Mouse (Mus musculus) hindbrain, embryonic 14.5 days (tissue): ENCODE measurements around the gene Ttll11. TPM values are rescaled to one million over a fixed set of nuclear protein-coding genes. Genes with fewer than 3 reads are reported as not detected.
A peak's percentile ranks its signal among the peaks of the same experiment; 100 is the strongest.

ENCODE experiments used
- ATAC-seq: fragments of 200-750 bp; cut with Nextera tagmentation; 2 replicates; pipeline ENCODE4 v1.8.0; 2017; ENCODE audit warnings: moderate number of reproducible peaks, mild to moderate bottlenecking, moderate TSS enrichment, moderate library complexity; ENCODE audit not compliant: low FRiP score
- DNase-seq: peaks from one replicate; pipeline ENCODE4 v3.0.0-alpha.2; 2015; ENCODE audit warnings: low spot score
- H3K27ac ChIP-seq: fragments of 300-500 bp; sonication (generic); 2 replicates; pipeline ENCODE4 v1.5.1; 2014; ENCODE audit warnings: mild to moderate bottlenecking, moderate library complexity
- H3K27me3 ChIP-seq: fragments of 300-500 bp; sonication (generic); 2 replicates; pipeline ENCODE4 v1.6.1; 2014; ENCODE audit warnings: mild to moderate bottlenecking, low read length, mixed read lengths; ENCODE audit not compliant: control insufficient read depth, insufficient read depth
- H3K36me3 ChIP-seq: fragments of 300-500 bp; sonication (generic); replicated peaks from 2 replicates; pipeline ENCODE4 v1.6.1; 2014; ENCODE audit not compliant: control insufficient read depth, insufficient read depth
- H3K4me1 ChIP-seq: fragments of 300-500 bp; sonication (generic); replicated peaks from 2 replicates; pipeline ENCODE4 v1.6.1; 2014; ENCODE audit warnings: antibody characterized with exemption, low read length, mixed read lengths; ENCODE audit not compliant: control insufficient read depth, insufficient read depth
- H3K4me2 ChIP-seq: fragments of 300-500 bp; sonication (generic); replicated peaks from 2 replicates; pipeline ENCODE4 v1.6.1; 2014; ENCODE audit warnings: mild to moderate bottlenecking, moderate library complexity
- H3K4me3 ChIP-seq: fragments of 300-500 bp; sonication (generic); replicated peaks from 2 replicates; pipeline ENCODE4 v1.5.1; 2014; ENCODE audit warnings: mild to moderate bottlenecking, low read length
- H3K9ac ChIP-seq: fragments of 300-500 bp; sonication (generic); 2 replicates; pipeline ENCODE4 v1.6.1; 2014
- H3K9me3 ChIP-seq: fragments of 300-500 bp; sonication (generic); 2 replicates; pipeline ENCODE4 v1.6.1; 2016; ENCODE audit warnings: low read length; ENCODE audit not compliant: control insufficient read depth
- WGBS: fragments of 180-500 bp; shearing (Covaris S2); extraction: QIAGEN DNeasy Blood & Tissue Kit; methylation state at CpG from one replicate; pipeline ENCODE4 v1.1.7; 2014; 5-methylcytosine and 5-hydroxymethylcytosine counted together
- polyA plus RNA-seq: library from polyadenylated mRNA; unstranded; fragments of >200 nt; fragmentation: Nextera tagmentation; extraction: Ambion mirVana; gene quantifications from 2 replicates; pipeline ENCODE4 v1.2.1, GENCODE M21; 2014

The Ttll11 gene
- polyA plus RNA-seq, 1 experiment from 2014 or later = 6.6 TPM

GRCm38 (mm10) chr2:36000390-36000789 is 20.7 kb upstream of the Ttll11 start:
- ATAC-seq = no peak
- no peaks in the 10 kb centered on the region for H3K27me3 ChIP-seq
- H3K36me3 ChIP-seq = no peaks in the 10 kb centered on the region
- no peak overlapping the region for H3K4me3 ChIP-seq
- no peaks in the 10 kb centered on the region for H3K9me3 ChIP-seq
- WGBS = 63% methylated on average over 1 of the region's 1 CpGs
- no peak overlapping the region for H3K4me2 ChIP-seq
- no peak for DNase-seq
- H3K27ac ChIP-seq = no peak overlapping the region
- H3K4me1 ChIP-seq = no peaks in the 10 kb centered on the region
- H3K9ac ChIP-seq = no peak overlapping the region

GRCm38 (mm10) chr2:35999212-35999611 is 19.5 kb upstream of the Ttll11 start:
- DNase-seq (no peak), ATAC-seq (no peak)
- no peaks in the 10 kb centered on the region for H3K36me3 ChIP-seq
- no peak overlapping the region for H3K4me3 ChIP-seq
- H3K27ac ChIP-seq = no peak overlapping the region
- no peaks in the 10 kb centered on the region for H3K27me3 ChIP-seq
- H3K9ac ChIP-seq = no peak overlapping the region
- H3K9me3 ChIP-seq = no peaks in the 10 kb centered on the region
- H3K4me2 ChIP-seq = no peak overlapping the region
- no peaks in the 10 kb centered on the region for H3K4me1 ChIP-seq

- Histone ChIP-seq H3K4me1 (no peaks in the 10 kb centered on the region), H3K9me3 (no peaks in the 10 kb centered on the region), H3K27me3 (no peaks in the 10 kb centered on the region), H3K4me3 (no peak overlapping the region), H3K9ac (no peak overlapping the region), H3K27ac (no peak overlapping the region), H3K36me3 (no peaks in the 10 kb centered on the region), H3K4me2 (no peak overlapping the region)
- ATAC-seq (no peak), DNase-seq (no peak)
- 89% methylated on average over 5 of the region's 5 CpGs for WGBS
Measured at GRCm38 (mm10) chr2:35998416-35998815, 18.7 kb upstream of the Ttll11 start.

GRCm38 (mm10) chr2:35996753-35997152 is 17.0 kb upstream of the Ttll11 start:
- no peak overlapping the region for H3K4me3 ChIP-seq
- H3K27ac ChIP-seq = no peak overlapping the region
- WGBS = 87% methylated on average over 2 of the region's 2 CpGs
- no peaks in the 10 kb centered on the region for H3K4me1 ChIP-seq
- no peak overlapping the region for H3K9ac ChIP-seq
- H3K9me3 ChIP-seq = no peaks in the 10 kb centered on the region
- ATAC-seq = no peak
- no peaks in the 10 kb centered on the region for H3K36me3 ChIP-seq
- H3K4me2 ChIP-seq = no peak overlapping the region
- H3K27me3 ChIP-seq = no peaks in the 10 kb centered on the region
- no peak for DNase-seq

- ATAC-seq (no peak), DNase-seq (no peak)
- H3K4me3 ChIP-seq = no peak overlapping the region
- no peak overlapping the region for H3K9ac ChIP-seq
- H3K9me3 ChIP-seq = no peaks in the 10 kb centered on the region
- no peaks in the 10 kb centered on the region for H3K27me3 ChIP-seq
- no peak overlapping the region for H3K27ac ChIP-seq
- H3K4me1 ChIP-seq = no peaks in the 10 kb centered on the region
- no peaks in the 10 kb centered on the region for H3K36me3 ChIP-seq
- no peak overlapping the region for H3K4me2 ChIP-seq
- WGBS = 92% methylated on average over 6 of the region's 6 CpGs
Measured at GRCm38 (mm10) chr2:35994303-35994702, 14.6 kb upstream of the Ttll11 start.

- Histone ChIP-seq H3K9me3 (no peaks in the 10 kb centered on the region), H3K4me2 (no peak overlapping the region), H3K9ac (no peak overlapping the region), H3K27ac (no peak overlapping the region), H3K27me3 (no peaks in the 10 kb centered on the region), H3K4me1 (no peaks in the 10 kb centered on the region), H3K4me3 (no peak overlapping the region), H3K36me3 (no peaks in the 10 kb centered on the region)
- 92% methylated on average over 2 of the region's 2 CpGs for WGBS
- ATAC-seq = no peak
- no peak for DNase-seq
Measured at GRCm38 (mm10) chr2:35993481-35993880, 13.8 kb upstream of the Ttll11 start.

GRCm38 (mm10) chr2:35992259-35992658 is 12.5 kb upstream of the Ttll11 start:
- Histone ChIP-seq H3K4me3 (no peak overlapping the region), H3K4me1 (no peaks in the 10 kb centered on the region), H3K9me3 (no peaks in the 10 kb centered on the region), H3K27ac (no peak overlapping the region), H3K4me2 (no peak overlapping the region), H3K27me3 (no peaks in the 10 kb centered on the region), H3K36me3 (no peaks in the 10 kb centered on the region), H3K9ac (no peak overlapping the region)
- no peak for DNase-seq
- WGBS = 84% methylated on average over 3 of the region's 3 CpGs
- ATAC-seq = no peak

GRCm38 (mm10) chr2:35983869-35984268 is 4.2 kb upstream of the Ttll11 start:
- Histone ChIP-seq H3K27me3 (no peaks in the 10 kb centered on the region), H3K4me2 (no peak overlapping the region), H3K9me3 (no peaks in the 10 kb centered on the region), H3K9ac (no peak overlapping the region), H3K4me3 (no peak overlapping the region), H3K36me3 (no peaks in the 10 kb centered on the region), H3K27ac (no peak overlapping the region), H3K4me1 (no peaks in the 10 kb centered on the region)
- WGBS = 3% methylated on average over 7 of the region's 7 CpGs
- DNase-seq (peak; percentile 87), ATAC-seq (no peak)

- Histone ChIP-seq H3K27me3 (no peaks in the 10 kb centered on the region), H3K4me1 (peaks cover 17% of the 10 kb centered on the region), H3K9ac (no peak overlapping the region), H3K4me2 (no peak overlapping the region), H3K4me3 (no peak overlapping the region), H3K27ac (no peak overlapping the region), H3K9me3 (no peaks in the 10 kb centered on the region), H3K36me3 (no peaks in the 10 kb centered on the region)
- 84% methylated on average over 3 of the region's 3 CpGs for WGBS
- DNase-seq (no peak), ATAC-seq (no peak)
Measured at GRCm38 (mm10) chr2:35981872-35982271, 2.2 kb upstream of the Ttll11 start.

GRCm38 (mm10) chr2:35978941-35979643 is 621 bp downstream of the Ttll11 start:
- under 1% methylated on average over 57 of the region's 76 CpGs for WGBS
- peak overlapping the region; percentile 78 for H3K4me3 ChIP-seq
- H3K9ac ChIP-seq = peak overlapping the region; percentile 88
- no peaks in the 10 kb centered on the region for H3K36me3 ChIP-seq
- no peaks in the 10 kb centered on the region for H3K9me3 ChIP-seq
- H3K27ac ChIP-seq = peak overlapping the region; percentile 89
- H3K4me2 ChIP-seq = peak overlapping the region; percentile 99
- ATAC-seq (peak; percentile 65), DNase-seq (peak; percentile 32)
- H3K4me1 ChIP-seq = peaks cover 21% of the 10 kb centered on the region
- no peaks in the 10 kb centered on the region for H3K27me3 ChIP-seq
